Mouse (Mus musculus) liver, postnatal 0 days (tissue): ENCODE data around the gene Mapt. TPM values are rescaled to one million over a fixed set of nuclear protein-coding genes. Genes with fewer than 3 reads are reported as not detected.

Experiments
- ATAC-seq: fragments of 200-750 bp; cut with Nextera tagmentation; 2 replicates; pipeline ENCODE4 v1.8.0; 2017; ENCODE audit warnings: mild to moderate bottlenecking, moderate library complexity
- DNase-seq: peaks from one replicate; pipeline ENCODE4 v3.0.0-alpha.2; 2016
- H3K27ac ChIP-seq: fragments of 300-500 bp; sonication (generic); 2 replicates; pipeline ENCODE4 v1.5.1; 2014; ENCODE audit warnings: antibody characterized with exemption, moderate library complexity, mild to moderate bottlenecking, low read depth
- H3K27me3 ChIP-seq: fragments of 300-500 bp; sonication (generic); 2 replicates; pipeline ENCODE4 v1.6.1; 2014; ENCODE audit warnings: low read length, control low read depth, mixed read lengths; ENCODE audit not compliant: insufficient read depth
- H3K36me3 ChIP-seq: fragments of 300-500 bp; sonication (generic); replicated peaks from 2 replicates; pipeline ENCODE4 v1.6.1; 2014; ENCODE audit warnings: mild to moderate bottlenecking, control low read depth, low read length, moderate library complexity, mixed read lengths; ENCODE audit not compliant: insufficient read depth
- H3K4me1 ChIP-seq: fragments of 300-500 bp; sonication (generic); 2 replicates; pipeline ENCODE4 v1.6.1; 2014; ENCODE audit warnings: antibody characterized with exemption, mild to moderate bottlenecking, control low read depth; ENCODE audit not compliant: insufficient read depth
- H3K4me2 ChIP-seq: fragments of 300-500 bp; sonication (generic); 2 replicates; pipeline ENCODE4 v1.6.1; 2014; ENCODE audit warnings: low read depth, mild to moderate bottlenecking, low read length, moderate library complexity, mixed read lengths
- H3K4me3 ChIP-seq: fragments of 300-500 bp; sonication (generic); 2 replicates; pipeline ENCODE4 v1.5.1; 2014; ENCODE audit warnings: low read depth, low read length
- H3K9ac ChIP-seq: fragments of 300-500 bp; sonication (generic); replicated peaks from 2 replicates; pipeline ENCODE4 v1.6.1; 2014; ENCODE audit warnings: mild to moderate bottlenecking, moderate library complexity
- H3K9me3 ChIP-seq: fragments of 300-500 bp; sonication (generic); 2 replicates; pipeline ENCODE4 v1.6.1; 2016; ENCODE audit warnings: mild to moderate bottlenecking, control low read depth, low read length, mixed read lengths
- CTCF ChIP-seq: sonication (generic); IDR thresholded peaks from 2 replicates; pipeline ENCODE4 v1.5.1; 2016; ENCODE audit warnings: antibody characterized with exemption, low read depth
- EP300 ChIP-seq: IDR thresholded peaks from 2 replicates; pipeline ENCODE4 v1.6.1; 2016; ENCODE audit warnings: antibody characterized with exemption, low read depth, mild to moderate bottlenecking
- WGBS: fragments of 180-500 bp; shearing (Covaris S2); extraction: QIAGEN DNeasy Blood & Tissue Kit; methylation state at CpG from one replicate; pipeline ENCODE4 v1.1.7; 2014; ENCODE audit not compliant: insufficient replicate concordance; 5-methylcytosine and 5-hydroxymethylcytosine counted together
- microRNA-seq: library from miRNA; unstranded; fragments of <30 nt; microRNA quantifications from one replicate; pipeline ENCODE4, GENCODE M21; 2016
- polyA plus RNA-seq: library from polyadenylated mRNA; unstranded; fragments of >200 nt; fragmentation: Nextera tagmentation; extraction: Ambion mirVana; gene quantifications from 2 replicates; pipeline ENCODE4 v1.2.1, GENCODE M21; 2015

Mapt gene
- polyA plus RNA-seq, 1 experiment from 2014 or later, result 0.33 TPM

GRCm38 (mm10) chr11:104363823-104364600 lies 132.8 kb downstream of the Mapt start:
- Histone ChIP-seq H3K4me1 (0 out of 2 replicates have a peak, but pooled peaks cover 7% of the 10 kb centered on the region), H3K4me3 (no peak overlapping the region), H3K9ac (no peak overlapping the region), H3K36me3 (peaks cover 8% of the 10 kb centered on the region), H3K27me3 (no peaks in the 10 kb centered on the region), H3K27ac (no peak overlapping the region), H3K4me2 (no peak overlapping the region), H3K9me3 (no peaks in the 10 kb centered on the region)
- 73% methylated on average over 2 of the region's 2 CpGs for WGBS
- DNase-seq (no peak), ATAC-seq (no peak)
- TF ChIP-seq CTCF, result no peak
- TF ChIP-seq EP300, result no peak

DNA sequence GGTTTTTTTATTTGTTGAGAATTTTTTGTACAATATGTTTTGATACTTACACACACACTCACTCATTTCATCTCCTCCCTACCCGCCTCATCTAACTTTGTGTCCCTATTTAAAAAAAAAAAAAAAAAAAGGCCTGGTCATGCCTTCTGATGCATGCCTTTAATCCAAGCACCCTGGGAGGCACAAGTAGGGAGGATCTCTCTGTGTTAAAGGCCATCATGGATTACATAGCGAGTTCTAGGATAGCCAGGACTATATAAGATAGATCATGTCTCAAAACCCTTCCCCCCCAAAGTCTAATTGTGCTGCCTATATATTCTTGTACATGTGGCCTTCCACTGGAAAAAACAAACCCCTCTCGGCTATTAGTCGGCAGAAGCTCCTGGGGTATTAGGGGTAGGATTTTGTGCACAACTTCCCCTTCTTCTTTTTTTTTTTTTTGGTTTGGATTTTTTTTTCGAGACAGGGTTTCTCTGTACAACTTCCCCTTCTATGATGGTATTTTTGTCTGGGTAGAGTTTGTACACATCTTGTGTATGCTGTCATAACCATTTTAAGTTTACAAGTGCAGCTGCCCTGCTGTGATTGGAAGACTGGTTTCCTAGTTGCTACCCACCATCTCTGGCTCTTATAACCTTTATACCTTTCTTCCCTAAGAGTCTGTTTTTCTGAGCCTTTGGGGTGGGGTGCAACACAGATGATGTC lies 136.4 kb downstream of the Mapt start:
- Histone ChIP-seq H3K9me3 (no peaks in the 10 kb centered on the region), H3K4me3 (no peak overlapping the region), H3K4me1 (0 out of 2 replicates have a peak, but pooled peaks cover 4% of the 10 kb centered on the region), H3K27ac (no peak overlapping the region), H3K36me3 (peaks cover 3% of the 10 kb centered on the region; the same call in 1 of the 2 replicates), H3K4me2 (no peak overlapping the region), H3K27me3 (no peaks in the 10 kb centered on the region), H3K9ac (no peak overlapping the region)
- no peak for TF ChIP-seq EP300
- TF ChIP-seq CTCF, result no peak
- 52% methylated on average over 5 of the region's 5 CpGs for WGBS
- ATAC-seq (no peak), DNase-seq (no peak)

DNA sequence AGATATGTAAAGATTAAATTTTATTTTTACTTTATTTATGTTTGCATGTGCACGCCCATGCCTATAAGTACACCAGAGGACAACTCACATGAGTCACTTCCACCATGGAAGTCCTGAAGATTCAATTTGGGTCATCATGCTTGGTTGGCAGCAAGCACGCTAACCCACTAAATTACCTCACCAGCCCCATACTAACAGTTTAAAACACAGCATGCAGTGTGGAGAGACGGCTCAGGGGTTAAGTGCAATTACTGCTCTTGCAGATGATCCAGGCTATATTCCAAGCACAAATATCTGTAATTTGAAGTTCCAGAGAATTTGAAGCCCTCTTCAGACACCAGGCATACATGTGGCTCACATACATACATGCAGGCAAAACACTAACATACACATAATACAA lies 145.1 kb downstream of the Mapt start:
- Histone ChIP-seq H3K9ac (no peak overlapping the region), H3K4me1 (no peaks in the 10 kb centered on the region), H3K27ac (no peak overlapping the region), H3K9me3 (no peaks in the 10 kb centered on the region), H3K4me2 (no peak overlapping the region), H3K27me3 (no peaks in the 10 kb centered on the region), H3K4me3 (no peak overlapping the region), H3K36me3 (peaks cover 11% of the 10 kb centered on the region)
- ATAC-seq (no peak), DNase-seq (no peak)
- 94% methylated on average over 3 of the region's 3 CpGs for WGBS
- TF ChIP-seq EP300, result no peak
- no peak for TF ChIP-seq CTCF

- Histone ChIP-seq H3K9ac (no peak overlapping the region), H3K4me2 (no peak overlapping the region), H3K36me3 (peaks cover 11% of the 10 kb centered on the region), H3K27ac (no peak overlapping the region), H3K27me3 (no peaks in the 10 kb centered on the region), H3K4me3 (no peak overlapping the region), H3K9me3 (no peaks in the 10 kb centered on the region), H3K4me1 (no peaks in the 10 kb centered on the region)
- no peak for ATAC-seq
- no peak for DNase-seq
- peak; percentile 68 for TF ChIP-seq CTCF
- no peak for TF ChIP-seq EP300
- WGBS, result 59% methylated on average over 1 of the region's 1 CpGs
Observed at GRCm38 (mm10) chr11:104379635-104380034, 148.4 kb downstream of the Mapt start.

Small RNA genes lying within 50 kb of the gene (microRNA-seq; reads per million reads assigned to microRNA genes)
- gene Gm47310, result not detected

Other genes starting within 250 kb of the Mapt start
- gene Crhr1, start 98.5 kb upstream of the Mapt start, polyA plus RNA-seq, result not detected in 2 replicates
- not detected in 2 replicates for gene Sppl2c, start 45.1 kb upstream of the Mapt start, polyA plus RNA-seq
- 3.8 and 4.1 TPM in 2 replicates for gene Kansl1, start 237.5 kb downstream of the Mapt start, polyA plus RNA-seq